Mouse (Mus musculus): ENCODE measurements around the gene Bri3bp. TPM values are rescaled to one million over a fixed set of nuclear protein-coding genes. Genes with fewer than 3 reads are reported as not detected.

The Bri3bp gene
- 15.3 TPM for total RNA-seq (2023)

GRCm38 (mm10) chr5:125441234-125442114 lies at the start of gene Bri3bp:
TSS of gene Bri3bp (plus strand) at chr5:125441568.

GRCm38 (mm10) chr5:125433793-125434337 lies 7.5 kb upstream of the Bri3bp start, which contains the start of gene Dhx37:
TSS of gene Dhx37 (minus strand) at chr5:125434121.

GRCm38 (mm10) chr5:125475601-125476285 lies 34.4 kb downstream of the Bri3bp start, which contains the start of gene Aacs:
TSS of gene Aacs (plus strand) at chr5:125475814.

Other genes starting within 250 kb of the Bri3bp start
- gene Scarb1, start 100.5 kb upstream of the Bri3bp start, total RNA-seq (2023): 16.0 TPM
- gene Gm10382, start 52.2 kb upstream of the Bri3bp start, total RNA-seq (2023): not detected
- 1,562 TPM for gene Ubc, start 51.4 kb upstream of the Bri3bp start, total RNA-seq (2023)
- 20.2 TPM for gene Dhx37, start 7.4 kb upstream of the Bri3bp start, total RNA-seq (2023)
- gene Aacs, start 34.2 kb downstream of the Bri3bp start, total RNA-seq (2023): 30.7 TPM
- 0.09 TPM for gene Tmem132b, start 90.2 kb downstream of the Bri3bp start, total RNA-seq (2023)